Mouse (Mus musculus): ENCODE data around the gene Olfr1511. TPM values are rescaled to one million over a fixed set of nuclear protein-coding genes. Genes with fewer than 3 reads are reported as not detected.

Olfr1511 gene
- polyA plus RNA-seq (2012; rRNA removed) = not detected in 2 replicates

GRCm38 (mm10) chr14:52397279-52397678, at the start of gene Olfr1511:
Gene Olfr1511 (minus strand): TSS chr14:52397379.

GRCm38 (mm10) chr14:52442690-52443089, 45.5 kb upstream of the Olfr1511 start, which contains the start of gene Olfr1509:
Gene Olfr1509 (plus strand): TSS chr14:52442990.

GRCm38 (mm10) chr14:52414273-52414672, 17.1 kb upstream of the Olfr1511 start, which contains the start of gene Olfr1510:
Gene Olfr1510 (minus strand): TSS chr14:52414373.

GRCm38 (mm10) chr14:52379068-52379467, 18.1 kb downstream of the Olfr1511 start, which contains the start of gene Olfr1512:
Gene Olfr1512 (minus strand): TSS chr14:52379168.

GRCm38 (mm10) chr14:52356308-52356707, 40.9 kb downstream of the Olfr1511 start, which contains the start of gene Olfr1513:
Gene Olfr1513 (minus strand): TSS chr14:52356408.

Other genes with a start within 250 kb of the Olfr1511 start
- gene Supt16, start 200.0 kb downstream of the Olfr1511 start, polyA plus RNA-seq (2012; rRNA removed) = 42.6 and 46.2 TPM in 2 replicates
- gene Chd8, start 139.6 kb downstream of the Olfr1511 start, polyA plus RNA-seq (2012; rRNA removed) = 63.5 and 70.7 TPM in 2 replicates
- gene Tox4, start 118.2 kb downstream of the Olfr1511 start, polyA plus RNA-seq (2012; rRNA removed) = 43.2 and 44.0 TPM in 2 replicates
- gene Rab2b, start 117.8 kb downstream of the Olfr1511 start, polyA plus RNA-seq (2012; rRNA removed) = 47.8 and 51.9 TPM in 2 replicates
- 55.1 and 58.7 TPM in 2 replicates for gene Mettl3, start 92.3 kb downstream of the Olfr1511 start, polyA plus RNA-seq (2012; rRNA removed)
- gene Sall2, start 68.6 kb downstream of the Olfr1511 start, polyA plus RNA-seq (2012; rRNA removed) = 52.2 and 52.9 TPM in 2 replicates
- not detected in 2 replicates for gene Olfr1513, start 41.0 kb downstream of the Olfr1511 start, polyA plus RNA-seq (2012; rRNA removed)
- gene Olfr1512, start 18.2 kb downstream of the Olfr1511 start, polyA plus RNA-seq (2012; rRNA removed) = not detected in 2 replicates
- not detected in 2 replicates for gene Olfr1510, start 17.0 kb upstream of the Olfr1511 start, polyA plus RNA-seq (2012; rRNA removed)
- not detected in 2 replicates for gene Olfr1509, start 45.6 kb upstream of the Olfr1511 start, polyA plus RNA-seq (2012; rRNA removed)
- gene Olfr1508, start 70.1 kb upstream of the Olfr1511 start, polyA plus RNA-seq (2012; rRNA removed) = not detected in 2 replicates
- 0.03 TPM in 1 of 2 replicates, not detected in the other for gene Olfr1507, start 98.4 kb upstream of the Olfr1511 start, polyA plus RNA-seq (2012; rRNA removed)